Mouse (Mus musculus) C2C12 (cell line): ENCODE data around the gene Kank4.

Experiments
- CEBPB ChIP-seq: IDR thresholded peaks from one replicate; pipeline ENCODE4 v1.6.1; 2011; ENCODE audit warnings: low read depth, mild to moderate bottlenecking, control low read depth, moderate library complexity
- CTCF ChIP-seq: IDR thresholded peaks from one replicate; pipeline ENCODE4 v1.5.1; 2011; ENCODE audit not compliant: control insufficient read depth, insufficient read depth, insufficient read length
- FOSL1 ChIP-seq: IDR thresholded peaks from one replicate; pipeline ENCODE4 v1.8.0; 2011; ENCODE audit warnings: mild to moderate bottlenecking, low read length; ENCODE audit not compliant: poor library complexity, insufficient read depth, severe bottlenecking
- MAX ChIP-seq: IDR thresholded peaks from one replicate; pipeline ENCODE4 v1.6.1; 2011; ENCODE audit warnings: mild to moderate bottlenecking, control low read depth
- MYOG ChIP-seq: IDR thresholded peaks from one replicate; pipeline ENCODE4 v1.6.1; 2011; ENCODE audit not compliant: control insufficient read depth, insufficient read length; ENCODE audit errors: extremely low read depth
- USF1 ChIP-seq: IDR thresholded peaks from one replicate; pipeline ENCODE4 v1.6.1; 2011; ENCODE audit warnings: low read depth, mild to moderate bottlenecking, control low read depth, moderate library complexity

DNA sequence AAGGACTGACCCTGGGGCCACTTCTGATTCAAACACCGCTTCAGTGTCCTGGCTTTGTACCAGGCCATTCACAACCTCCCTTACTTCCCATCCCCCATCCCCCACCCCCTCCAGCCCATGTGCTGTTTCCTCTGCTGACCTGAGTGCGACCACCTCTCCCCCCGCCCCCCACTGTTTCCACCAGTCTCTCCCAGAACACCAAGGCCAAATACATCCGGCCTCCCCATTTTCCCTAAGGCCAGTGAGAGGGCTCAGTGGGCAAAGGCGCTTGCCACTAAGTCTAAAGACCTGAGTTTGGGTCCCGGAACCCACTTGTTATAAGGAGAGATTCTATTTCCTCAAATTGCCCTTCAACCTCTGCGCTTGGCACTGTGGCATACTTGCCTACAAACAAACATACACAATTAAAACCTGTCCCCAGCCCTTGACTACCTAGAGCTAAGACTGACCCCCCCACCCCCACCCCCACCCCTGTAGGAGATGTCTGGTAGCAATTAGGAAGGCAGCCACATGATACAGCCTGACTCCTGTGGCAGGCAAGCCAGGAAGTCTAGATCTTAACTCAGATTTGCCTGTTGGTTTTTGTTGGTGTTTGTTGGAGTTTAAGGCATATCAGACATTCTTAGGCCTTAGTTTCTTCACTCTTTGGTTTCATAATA is 12.7 kb downstream of the Kank4 start:
- no peak for TF ChIP-seq CTCF
- no peak for TF ChIP-seq USF1
- no peak for TF ChIP-seq MAX
- no peak for TF ChIP-seq MYOG
- no peak for TF ChIP-seq CEBPB
- TF ChIP-seq FOSL1 = no peak
